Mouse (Mus musculus) liver, postnatal 0 days (tissue): ENCODE data around the gene Slc19a1.

Source experiments
- CTCF ChIP-seq: sonication (generic); IDR thresholded peaks from 2 replicates; pipeline ENCODE4 v1.5.1; 2016; ENCODE audit warnings: antibody characterized with exemption, low read depth
- EP300 ChIP-seq: IDR thresholded peaks from 2 replicates; pipeline ENCODE4 v1.6.1; 2016; ENCODE audit warnings: antibody characterized with exemption, low read depth, mild to moderate bottlenecking

GRCm38 (mm10) chr10:77097890-77098200, 65.8 kb downstream of the Slc19a1 start:
- TF ChIP-seq CTCF (no peak), EP300 (no peak)
